Mouse (Mus musculus) cerebellum, adult 9-10 months (tissue): ENCODE results near the gene Dapp1.
A peak's percentile ranks its signal among the peaks of the same experiment; 100 is the strongest.

Experiments
- DNase-seq: peaks from one replicate; pipeline ENCODE4 v3.0.0; 2022

Gene Dapp1

DNA sequence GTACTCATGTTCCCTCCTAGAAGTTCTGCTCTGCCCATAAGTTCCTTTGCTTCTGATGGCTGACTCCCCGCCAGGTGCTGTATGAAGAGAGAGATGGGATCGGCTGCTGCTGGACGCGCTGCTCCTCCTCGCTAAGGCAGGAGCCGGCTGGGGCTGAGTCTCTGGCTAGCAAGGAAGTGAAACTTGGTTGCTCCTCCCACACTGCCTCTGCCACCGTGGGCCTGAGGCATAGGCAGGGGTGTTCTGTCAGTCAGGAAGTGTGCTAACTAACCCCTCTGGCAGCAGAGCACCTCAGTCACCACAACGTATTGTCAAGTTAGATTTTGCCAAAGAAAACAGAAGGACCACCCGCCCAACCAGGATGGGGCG is at the start of gene Dapp1:
Gene Dapp1 (minus strand): TSS at position 164 of the 369 bp plus-strand sequence.
- no peak for DNase-seq

DNA sequence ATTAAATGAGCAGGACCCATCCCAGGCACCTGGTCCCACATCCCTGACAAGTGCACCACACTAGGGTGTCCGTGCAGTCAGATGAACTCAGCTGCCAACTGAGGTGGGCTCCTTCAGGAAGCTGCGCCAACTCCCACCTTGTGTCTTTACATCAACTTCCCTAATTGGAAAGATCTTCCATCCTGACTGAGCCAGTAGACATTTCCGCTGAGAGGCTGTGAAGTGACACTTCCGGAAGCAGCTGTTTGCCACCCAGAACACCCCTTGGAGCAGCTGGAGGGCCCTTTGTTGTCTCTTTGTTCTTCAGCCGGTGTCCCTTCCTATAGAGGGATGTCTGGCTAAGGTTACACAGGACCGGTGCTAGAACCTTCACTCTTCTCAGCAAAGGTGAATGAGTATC is 49.2 kb upstream of the Dapp1 start:
- no peak for DNase-seq

DNA sequence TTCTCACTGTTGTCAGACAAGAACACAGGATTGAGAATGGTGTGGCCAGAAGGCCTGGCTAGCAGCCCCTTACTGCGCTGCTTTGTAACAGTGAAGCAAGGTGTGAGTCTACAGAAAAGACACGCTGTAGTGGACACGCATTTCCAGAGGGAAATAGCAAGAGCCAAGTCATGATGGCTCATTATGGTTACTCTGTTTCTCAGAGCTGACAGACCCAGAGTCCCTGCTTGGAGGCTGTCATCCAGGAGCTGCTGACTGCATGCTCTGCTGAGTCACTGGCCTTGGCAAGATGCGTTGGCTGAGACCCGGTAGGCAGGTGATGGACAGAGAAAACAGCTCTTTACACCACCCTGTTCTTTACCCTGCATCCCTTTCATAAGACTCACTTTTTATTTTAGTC is 48.0 kb upstream of the Dapp1 start:
- DNase-seq = peak; percentile 87

DNA sequence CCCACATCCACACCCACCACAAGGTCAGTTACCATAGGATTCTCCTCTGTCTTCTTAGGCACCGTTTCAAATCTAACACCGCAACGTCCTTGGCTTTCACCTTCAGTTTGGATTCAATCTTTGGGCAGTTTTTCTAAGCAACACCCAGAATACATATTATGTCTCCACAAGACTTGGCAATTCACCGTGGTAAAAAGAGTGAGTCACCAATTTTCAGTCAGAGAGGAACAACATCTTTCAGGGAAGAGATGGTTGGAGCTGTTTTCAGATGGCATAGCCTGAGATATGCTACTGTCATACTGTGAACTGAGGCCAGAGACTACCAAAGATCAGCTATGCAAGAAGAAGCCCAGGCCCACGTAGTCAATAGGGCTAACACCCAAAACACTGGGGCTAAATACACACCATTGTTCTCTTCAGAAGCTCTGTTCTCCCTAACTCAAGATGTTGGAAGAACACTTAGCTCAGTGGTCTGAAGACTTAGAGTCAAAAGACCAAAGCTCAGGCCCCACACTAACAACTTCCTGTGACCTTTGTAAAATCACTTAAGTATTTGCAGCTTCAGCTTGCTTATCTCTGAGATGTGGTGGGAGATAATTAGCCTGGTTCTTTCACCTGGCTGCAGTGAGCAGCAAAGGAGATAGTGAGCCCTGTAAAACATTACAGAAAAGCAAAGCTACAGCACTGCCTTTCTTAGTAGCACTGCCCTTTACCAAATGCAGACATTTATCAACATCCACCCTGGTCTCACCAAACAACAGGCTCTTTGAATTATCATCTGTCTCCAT is 46.4 kb upstream of the Dapp1 start:
- no peak for DNase-seq

DNA sequence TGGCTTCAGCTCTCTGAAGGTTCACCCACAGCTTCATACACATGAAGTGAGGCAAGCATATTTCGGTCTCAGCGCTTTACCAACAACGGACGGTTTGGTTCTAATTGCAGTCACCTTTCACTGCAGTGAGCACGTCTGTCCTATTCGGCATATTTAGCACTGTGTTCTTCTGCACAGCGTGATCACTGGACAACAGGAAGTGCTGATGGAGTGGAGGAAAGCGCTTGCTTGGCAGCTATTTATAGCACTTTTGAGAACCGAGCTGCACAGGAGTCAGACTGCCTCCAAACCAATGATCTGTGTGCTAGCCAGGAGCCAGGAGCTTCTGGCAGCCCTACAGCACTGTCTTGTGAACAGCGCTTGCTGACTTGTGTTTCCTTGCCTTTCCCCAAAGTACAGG is 44.9 kb upstream of the Dapp1 start:
- peak; percentile 94 for DNase-seq

DNA sequence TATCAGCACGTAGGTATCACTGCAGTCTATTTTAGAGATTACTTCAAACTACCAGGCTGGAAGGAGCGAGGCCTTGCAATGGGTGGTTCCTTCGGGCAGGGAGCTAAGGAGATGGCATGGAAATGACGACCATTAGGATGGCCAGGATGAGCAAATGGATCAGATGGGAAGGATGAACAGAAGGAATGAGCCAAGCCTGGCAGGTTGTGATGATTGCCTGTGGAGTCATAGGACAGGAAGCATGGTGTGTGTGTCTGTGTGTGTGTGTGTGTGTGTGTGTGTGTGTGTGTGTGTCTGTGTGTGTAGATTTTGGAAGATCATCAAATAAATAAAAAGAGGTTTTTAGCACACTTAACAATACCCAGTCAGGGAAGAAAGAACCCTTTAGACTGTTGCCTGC is 41.3 kb upstream of the Dapp1 start:
- no peak for DNase-seq

DNA sequence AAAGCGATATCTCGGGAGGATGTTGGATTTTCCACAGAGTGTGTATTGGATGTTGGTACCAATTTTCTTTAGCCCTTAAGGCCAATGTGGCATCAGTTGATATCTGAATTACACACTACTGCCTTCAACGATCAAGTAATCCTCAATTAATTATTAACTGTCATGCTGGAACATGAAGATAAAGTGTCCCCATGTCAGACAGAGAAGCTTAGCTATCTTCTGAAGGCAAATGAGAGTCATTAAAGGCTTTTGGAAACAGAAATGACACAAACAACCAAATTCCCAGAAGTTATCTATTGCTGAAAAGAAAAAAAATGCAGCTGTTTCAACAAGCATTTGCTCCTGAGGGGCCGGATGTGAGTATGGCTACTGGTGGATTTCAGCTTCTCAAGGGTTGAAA is 40.7 kb upstream of the Dapp1 start:
- DNase-seq = no peak

DNA sequence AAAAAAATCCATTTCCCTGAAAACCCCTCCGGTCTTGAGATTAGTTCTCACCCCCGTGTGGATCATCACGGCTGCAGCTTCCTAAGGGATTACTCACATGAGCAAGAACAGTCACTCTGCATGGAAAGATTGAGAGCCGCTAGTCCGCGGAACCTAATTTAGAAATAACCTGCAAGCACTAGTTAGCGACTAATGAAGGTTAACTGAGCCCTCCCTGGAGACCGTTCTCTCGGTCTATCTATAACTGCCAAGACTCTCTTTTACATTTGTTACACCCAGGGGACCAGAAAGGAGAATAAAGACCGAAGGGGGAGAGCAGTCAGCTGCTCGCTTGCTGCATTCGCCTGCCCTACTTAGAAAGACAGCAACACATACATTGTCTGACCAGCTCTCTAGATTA is 35.5 kb upstream of the Dapp1 start:
- no peak for DNase-seq

DNA sequence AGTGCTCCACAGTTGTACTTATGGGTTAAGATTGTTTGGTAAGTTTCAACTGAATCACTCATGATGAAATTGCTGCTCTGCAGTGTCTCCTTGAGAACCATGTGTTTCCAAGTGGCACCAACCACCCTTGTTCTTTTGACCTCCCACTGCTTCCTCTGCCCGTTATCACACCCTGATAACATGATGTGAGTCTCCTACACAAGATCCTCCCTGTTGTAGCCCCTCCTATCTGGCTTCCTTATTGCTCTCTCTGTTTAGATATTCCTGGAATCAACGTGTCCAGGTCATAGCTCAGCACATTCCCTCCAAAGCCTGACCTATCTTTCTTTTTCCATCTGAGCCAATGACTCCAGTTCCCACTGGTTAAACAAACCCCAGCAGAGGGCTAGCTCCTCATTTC is 33.4 kb upstream of the Dapp1 start:
- no peak for DNase-seq

DNA sequence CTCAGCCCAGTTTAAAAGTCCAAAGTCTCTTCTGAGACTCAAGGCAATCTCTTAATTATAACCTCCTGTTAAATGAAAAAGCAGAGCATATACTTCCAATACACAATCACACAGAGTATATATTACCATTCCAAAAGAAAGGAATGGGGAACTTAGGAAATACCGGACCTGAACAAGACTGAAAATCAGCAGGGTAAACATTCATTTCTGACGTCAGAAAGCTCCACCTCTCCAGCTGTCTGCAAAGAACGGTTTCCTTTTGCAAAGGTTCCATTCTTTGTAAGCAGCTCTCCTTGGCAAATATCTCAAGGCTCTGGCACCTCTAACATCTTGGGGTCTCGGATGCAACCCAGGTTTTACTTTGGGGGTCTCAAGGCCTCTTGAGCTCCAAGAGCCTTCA is 31.0 kb upstream of the Dapp1 start:
- DNase-seq = no peak

DNA sequence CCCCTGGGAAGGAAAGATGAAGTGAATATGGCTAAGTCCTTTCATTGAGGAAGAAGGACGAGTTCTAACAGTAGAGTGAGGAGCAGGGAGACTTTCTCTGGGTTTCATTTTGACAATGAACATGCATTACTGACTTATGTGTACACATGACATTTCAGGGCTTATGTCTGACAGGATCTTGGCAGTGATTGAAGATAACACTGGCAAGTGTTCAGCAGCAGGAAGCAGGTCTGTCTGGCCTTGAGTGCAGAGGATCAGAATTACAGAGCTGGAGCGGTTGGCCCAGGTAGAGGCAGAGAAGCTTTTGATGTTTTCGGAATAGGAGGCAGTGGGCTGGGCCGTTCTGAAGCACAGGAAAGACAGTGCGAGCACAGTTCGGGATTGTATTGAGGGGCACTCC is 26.8 kb upstream of the Dapp1 start:
- no peak for DNase-seq

DNA sequence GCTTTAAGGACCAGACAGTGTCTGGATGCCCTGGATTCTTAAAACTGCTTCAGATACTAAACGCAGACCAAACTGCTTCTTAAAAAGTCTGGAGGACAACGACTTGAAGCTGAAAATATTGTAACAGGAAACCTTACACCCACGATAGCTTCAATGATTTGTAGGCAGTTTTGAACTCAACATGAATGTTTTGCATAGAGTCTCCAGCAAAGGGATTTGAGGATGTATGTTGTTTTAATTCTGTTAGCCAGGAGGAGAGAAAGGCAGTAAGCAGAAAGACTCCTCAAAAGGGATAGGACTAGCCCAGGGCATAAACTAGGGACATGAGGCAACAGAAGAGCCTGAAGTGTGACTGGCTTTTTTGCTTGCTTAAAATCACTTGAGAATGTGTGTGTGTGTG is 25.6 kb upstream of the Dapp1 start:
- no peak for DNase-seq

DNA sequence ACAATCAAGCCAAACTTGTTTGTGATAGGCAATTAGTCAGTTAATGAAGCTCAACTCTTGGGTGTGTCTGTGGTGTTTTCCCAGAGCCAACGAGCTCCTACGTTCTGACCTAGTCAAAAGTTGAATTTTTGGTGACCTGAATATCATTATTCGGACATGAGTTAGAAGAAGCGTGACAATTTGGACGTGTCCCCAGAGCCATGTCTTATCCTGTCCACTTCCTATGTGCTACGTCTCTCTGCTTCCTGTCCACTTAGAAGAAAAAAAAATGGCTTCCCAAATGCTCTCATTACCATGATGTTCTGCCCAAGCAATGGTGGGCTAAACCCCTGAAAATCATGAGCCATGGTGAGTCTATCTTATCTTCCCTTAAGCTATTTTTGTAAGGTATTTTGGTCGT is 21.9 kb upstream of the Dapp1 start:
- DNase-seq = no peak

DNA sequence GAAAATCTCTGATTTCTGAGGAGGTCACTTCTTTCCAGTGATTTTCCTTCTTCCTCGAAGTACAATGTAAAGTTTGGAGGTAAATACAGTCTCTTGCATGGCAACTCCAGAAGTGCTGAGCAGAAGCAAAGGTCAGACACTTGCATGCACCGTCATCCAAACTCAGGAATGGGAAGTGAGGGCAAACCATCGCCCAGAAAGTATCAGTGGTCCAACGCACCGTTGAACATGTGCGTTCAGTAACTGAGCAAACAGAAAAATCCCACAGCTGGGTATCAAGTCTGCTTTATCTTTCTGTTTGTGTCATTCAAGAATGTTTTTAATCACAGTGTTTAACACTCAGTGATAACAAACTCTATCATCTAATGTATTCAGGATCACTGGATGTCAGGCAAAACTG is 21.2 kb upstream of the Dapp1 start:
- DNase-seq = no peak

DNA sequence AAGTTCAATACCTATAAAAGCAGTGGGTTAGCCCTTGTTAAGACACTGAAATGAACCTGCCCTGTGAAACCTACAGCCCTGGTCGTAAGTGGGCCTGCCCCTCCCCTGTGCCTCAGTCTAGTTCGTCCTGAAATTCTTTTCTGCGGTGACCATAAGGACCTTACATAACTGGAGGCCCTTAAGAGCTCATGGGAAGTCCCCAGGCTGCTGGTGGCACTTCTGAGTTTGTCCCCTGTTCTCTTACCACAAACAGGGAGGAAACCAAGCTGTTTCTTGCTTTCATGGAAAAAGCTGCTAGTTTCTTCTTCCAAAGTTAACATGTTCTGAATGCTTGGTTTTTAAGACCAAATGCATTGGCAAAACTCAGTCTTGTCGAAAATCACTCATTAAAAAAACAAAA is 20.5 kb upstream of the Dapp1 start:
- no peak for DNase-seq

DNA sequence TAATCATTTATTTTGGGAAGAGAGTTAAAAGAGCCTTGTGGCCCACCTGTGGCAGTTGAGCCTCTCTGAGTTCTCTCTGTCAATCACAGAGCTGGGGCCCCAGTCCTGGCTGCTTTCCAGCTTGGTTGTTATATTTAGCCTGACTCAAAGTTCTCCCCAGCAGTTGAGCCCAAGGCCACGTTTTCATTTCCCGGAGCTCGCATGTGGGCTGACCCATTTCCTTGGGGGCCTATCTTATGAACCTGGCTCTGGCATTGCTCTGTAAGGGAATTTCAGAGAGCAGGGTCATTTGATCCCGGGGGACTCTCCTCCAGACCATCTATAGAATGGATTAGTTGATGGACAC is 19.4 kb upstream of the Dapp1 start:
- DNase-seq = no peak

DNA sequence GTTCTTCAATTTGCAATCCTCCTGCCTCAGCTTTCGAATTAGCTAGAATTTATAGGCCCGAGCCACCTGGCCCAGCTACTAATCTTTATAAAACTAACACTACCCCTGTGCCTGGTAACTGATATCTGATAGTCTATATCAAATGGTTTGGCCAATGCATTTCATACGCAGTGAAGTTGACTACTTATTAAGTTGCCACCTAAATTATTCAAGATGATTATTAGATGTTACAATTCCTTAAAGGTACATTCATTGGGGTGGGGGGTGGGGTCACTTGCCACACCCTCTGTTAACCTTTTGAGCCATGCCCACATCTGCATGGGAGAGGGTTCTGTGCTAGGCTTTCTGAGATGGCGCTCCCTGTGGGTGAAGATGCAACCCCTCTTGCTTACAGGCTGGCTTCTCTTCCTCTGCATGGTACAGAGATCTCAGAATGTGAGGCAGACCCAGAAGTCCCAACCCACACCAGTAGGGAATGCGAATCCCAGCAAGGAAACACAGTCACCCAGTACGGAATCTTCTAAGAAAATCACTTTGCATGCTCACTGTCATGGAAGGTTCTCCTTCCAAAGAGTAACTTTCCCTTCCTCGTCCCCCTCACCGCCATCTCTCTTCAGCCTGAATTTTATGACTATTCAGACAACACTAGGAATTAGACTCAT is 18.8 kb upstream of the Dapp1 start:
- no peak for DNase-seq

DNA sequence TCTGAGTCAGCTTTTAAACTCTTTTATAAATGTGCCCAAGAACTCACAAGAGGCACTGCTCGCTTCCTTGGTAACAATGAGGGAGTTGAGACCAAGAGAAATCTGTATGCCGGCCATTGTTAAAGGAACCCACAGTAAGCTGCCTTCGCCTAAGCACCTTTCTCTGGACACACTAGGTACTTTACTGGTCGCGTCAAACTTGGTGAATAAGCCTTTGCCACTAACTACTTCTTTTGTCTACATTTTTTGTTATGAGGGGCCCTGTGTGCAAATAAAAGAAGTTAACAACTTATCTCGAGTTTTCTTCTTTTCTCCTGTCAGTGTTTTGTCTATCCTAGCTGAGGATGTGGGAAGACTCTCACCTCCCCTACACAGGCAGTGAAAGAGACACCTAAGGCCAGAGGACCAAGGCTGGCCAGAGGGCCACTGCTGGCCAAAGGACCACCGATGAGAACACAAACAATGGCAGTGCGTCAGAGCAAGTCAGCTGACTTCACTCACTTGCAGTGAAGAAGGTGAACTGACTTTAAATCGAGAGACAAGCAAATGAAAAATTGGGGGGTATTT is 18.0 kb upstream of the Dapp1 start:
- no peak for DNase-seq

DNA sequence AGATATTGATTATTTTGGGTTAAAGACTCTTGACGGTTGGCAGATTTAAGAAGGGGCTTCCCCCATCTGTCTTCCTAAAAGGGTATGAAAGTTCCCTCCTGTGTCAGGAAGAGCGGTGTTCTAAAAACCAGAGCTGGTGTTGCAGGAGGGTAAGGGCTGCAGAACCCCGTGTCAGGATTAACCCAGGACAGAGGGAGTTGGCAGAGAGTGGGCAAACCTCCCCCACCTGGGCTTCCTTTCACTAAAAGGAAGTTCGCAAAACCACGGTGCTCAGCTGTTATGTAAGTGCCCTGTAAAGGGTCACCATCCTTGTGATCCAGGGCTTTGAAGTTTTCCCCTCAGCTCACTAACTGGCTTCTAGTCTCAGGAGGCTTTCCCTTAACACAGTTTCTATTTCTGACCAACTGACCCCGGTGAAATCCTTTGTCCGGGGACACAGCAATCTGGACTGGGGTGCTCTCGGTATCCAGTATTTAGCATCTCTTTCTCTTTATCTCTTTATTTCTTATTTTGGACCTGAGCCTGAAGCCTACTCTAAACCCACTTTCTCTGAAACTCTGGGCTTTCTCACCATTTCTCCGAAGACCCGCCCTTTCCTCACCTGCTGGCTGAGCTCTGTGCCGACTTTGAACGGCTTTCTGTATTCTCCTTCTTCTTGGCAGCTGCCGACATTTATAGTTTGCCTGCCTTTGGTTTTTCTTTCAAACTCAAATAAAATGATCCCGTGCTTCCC is 17.3 kb upstream of the Dapp1 start:
- DNase-seq = no peak

DNA sequence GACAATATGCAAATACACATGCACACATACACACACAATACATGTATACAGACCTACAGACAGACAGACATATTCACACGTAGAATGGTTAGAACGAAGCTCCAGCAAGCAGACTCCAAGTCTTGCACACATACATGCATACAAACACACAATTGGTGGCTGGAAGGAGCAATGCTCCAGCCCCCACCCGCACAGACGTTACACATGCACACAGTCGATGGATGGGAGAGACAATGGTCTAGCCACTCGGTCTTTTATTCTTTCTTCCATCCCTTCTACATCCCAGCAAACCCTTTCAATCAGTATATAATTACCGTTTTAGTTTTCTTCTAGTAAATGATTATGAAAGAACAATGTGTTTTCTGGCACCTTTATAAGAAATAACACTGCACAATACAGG is 14.1 kb upstream of the Dapp1 start:
- DNase-seq = no peak

DNA sequence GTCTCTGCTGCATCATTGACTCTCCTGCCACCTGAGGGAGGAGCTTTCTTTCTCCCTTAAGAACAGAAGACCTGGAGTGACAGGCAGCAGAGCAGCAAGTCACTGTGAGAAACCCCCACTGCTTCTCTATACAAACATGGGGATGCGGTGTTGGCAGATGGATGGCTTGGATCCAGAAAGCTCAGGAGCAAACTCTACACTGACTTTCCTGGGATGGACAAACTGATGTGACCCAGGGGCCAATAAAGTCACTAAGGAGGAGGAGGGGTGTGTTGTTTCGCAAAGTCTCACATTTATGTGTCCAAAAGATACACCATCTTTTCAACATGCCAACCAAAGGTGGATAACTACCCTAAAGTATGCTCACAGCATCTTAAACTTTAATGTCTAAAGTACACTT is 12.9 kb upstream of the Dapp1 start:
- no peak for DNase-seq

DNA sequence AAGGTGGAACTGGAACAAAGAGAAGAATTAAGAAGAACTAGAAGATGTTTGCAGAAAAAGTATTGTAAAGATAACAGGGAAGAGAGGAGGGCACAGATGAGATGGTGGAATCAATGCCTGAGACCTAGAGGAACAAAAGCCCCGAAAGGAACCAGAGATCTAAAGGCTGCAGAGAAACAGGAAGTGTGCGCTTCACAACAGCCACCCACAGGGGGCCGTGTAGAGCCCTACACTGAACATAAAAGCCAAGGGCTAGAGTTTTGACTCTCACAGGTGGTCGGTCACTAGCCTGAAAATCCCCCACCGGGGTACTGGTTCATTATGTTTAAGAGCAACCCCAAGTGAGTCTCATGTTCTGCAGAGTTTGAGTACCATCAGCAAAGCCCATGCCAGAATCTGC is 11.0 kb upstream of the Dapp1 start:
- no peak for DNase-seq

DNA sequence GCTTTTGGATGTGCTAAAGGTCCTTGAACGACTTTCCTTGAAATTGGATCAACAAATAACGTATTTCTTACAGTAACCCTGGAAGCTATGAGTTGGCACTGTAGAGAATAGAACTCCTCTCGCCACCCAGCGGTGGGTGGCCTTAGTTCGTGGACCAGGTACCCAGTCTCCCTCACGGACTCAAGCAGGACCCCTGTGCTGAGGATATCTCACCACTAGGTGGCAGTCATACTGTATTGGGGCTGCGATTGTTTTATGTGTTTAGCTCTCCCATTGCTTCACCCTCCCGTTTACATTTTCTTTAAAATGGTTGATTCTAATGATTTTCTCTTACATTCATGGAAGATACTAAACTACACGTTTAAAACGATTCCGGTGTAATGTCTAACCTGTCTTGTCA is 9.8 kb upstream of the Dapp1 start:
- peak; percentile 96 for DNase-seq

DNA sequence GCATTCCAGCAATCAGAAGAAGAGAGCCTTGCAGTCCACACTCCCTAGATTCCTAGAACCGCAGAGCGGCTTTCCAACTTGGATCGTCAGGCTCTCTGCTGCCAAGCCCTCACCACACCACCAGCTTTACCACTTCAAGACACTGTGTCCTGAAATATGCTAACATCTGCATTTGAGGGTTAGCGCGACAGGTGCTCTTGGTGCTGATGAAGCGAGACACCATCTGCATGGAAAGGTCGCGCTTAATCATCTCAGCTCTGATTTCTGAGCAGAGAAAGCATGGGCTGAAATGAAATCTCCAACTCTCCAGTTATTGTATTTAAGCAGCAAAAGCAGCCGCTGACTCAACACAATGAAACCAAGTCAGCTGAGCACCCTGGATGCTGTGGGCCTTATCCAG is 8.1 kb upstream of the Dapp1 start:
- no peak for DNase-seq
